Mouse (Mus musculus): Measurements from ENCODE around the gene Prf1. TPM values are rescaled to one million over a fixed set of nuclear protein-coding genes. Genes with fewer than 3 reads are reported as not detected.

The Prf1 gene
- polyA plus RNA-seq, 1 experiment from 2014 or later, result 0.07 TPM

DNA sequence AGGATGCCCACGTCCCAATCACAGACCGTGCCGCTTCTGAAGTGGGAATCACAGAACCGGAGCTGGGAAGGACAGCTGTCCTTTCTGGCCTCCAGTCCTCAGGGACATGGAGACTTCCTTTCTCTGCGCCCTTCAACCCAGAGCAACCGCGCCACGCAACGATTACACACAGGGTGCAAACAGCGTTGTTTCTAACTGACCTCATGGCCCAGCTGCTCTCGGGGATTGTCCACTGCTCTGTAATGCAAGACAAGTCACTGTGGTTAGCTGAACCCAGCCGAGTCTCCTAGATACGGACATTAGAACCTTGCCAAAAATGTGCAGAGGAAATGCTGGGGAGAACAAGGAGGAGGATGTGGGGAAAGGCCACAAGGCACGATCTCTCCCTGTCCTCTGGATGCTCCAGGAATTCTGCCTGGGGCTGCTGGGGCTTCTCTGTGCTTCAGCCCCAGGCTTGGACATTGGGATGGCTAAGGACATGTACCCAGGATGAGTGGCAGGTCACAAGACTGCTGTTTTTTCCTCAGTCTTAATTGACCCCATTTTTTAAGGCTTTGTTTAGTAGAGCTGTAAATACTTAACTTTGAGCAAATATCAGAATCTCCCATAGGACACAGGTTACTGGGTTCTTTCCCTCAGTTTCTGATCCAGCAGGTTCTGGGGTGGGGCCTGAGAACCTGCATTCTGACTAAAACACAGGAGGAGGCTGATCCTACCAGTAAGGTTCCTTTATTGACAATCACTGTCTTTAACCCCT is 19.5 kb upstream of the Prf1 start:
- Histone ChIP-seq H3K4me3 (ENCODE audit: low read depth, low read length) (no peak overlapping the region), H3K27me3 (ENCODE audit: control insufficient read depth, insufficient read depth, low read length) (peaks cover 12% of the 10 kb centered on the region), H3K4me2 (no peak overlapping the region), H3K9me3 (ENCODE audit: control insufficient read depth, low read length) (no peaks in the 10 kb centered on the region), H3K27ac (ENCODE audit: low read depth, low read length) (no peak overlapping the region), H3K4me1 (ENCODE audit: control insufficient read depth, insufficient read depth, low read length) (no peaks in the 10 kb centered on the region; the same call in 1 of the 2 replicates), H3K9ac (ENCODE audit: low read length) (no peak overlapping the region), H3K36me3 (ENCODE audit: control insufficient read depth, insufficient read depth, low read length) (no peaks in the 10 kb centered on the region)
- ATAC-seq (ENCODE audit: low FRiP score) (no peak), DNase-seq (ENCODE audit: low spot score, missing footprints) (no peak)
- 82% methylated on average over 14 of the region's 14 CpGs for WGBS

- no peak for ATAC-seq (ENCODE audit: low FRiP score)
- no peak for DNase-seq (ENCODE audit: low spot score, missing footprints)
- H3K27me3 ChIP-seq (ENCODE audit: control insufficient read depth, insufficient read depth, low read length), result no peaks in the 10 kb centered on the region
- 84% methylated on average over 5 of the region's 5 CpGs for WGBS
- H3K36me3 ChIP-seq (ENCODE audit: control insufficient read depth, insufficient read depth, low read length), result no peaks in the 10 kb centered on the region
- H3K4me1 ChIP-seq (ENCODE audit: control insufficient read depth, insufficient read depth, low read length), result no peaks in the 10 kb centered on the region
- H3K9ac ChIP-seq (ENCODE audit: low read length), result no peak overlapping the region
- H3K9me3 ChIP-seq (ENCODE audit: control insufficient read depth, low read length), result no peaks in the 10 kb centered on the region
- H3K27ac ChIP-seq (ENCODE audit: low read depth, low read length), result no peak overlapping the region
- H3K4me2 ChIP-seq, result no peak overlapping the region
- no peak overlapping the region for H3K4me3 ChIP-seq (ENCODE audit: low read depth, low read length)
Measured at GRCm38 (mm10) chr10:61281115-61281514, 16.5 kb upstream of the Prf1 start.

- Histone ChIP-seq H3K4me2 (no peak overlapping the region), H3K4me1 (ENCODE audit: control insufficient read depth, insufficient read depth, low read length) (no peaks in the 10 kb centered on the region), H3K4me3 (ENCODE audit: low read depth, low read length) (no peak overlapping the region), H3K27me3 (ENCODE audit: control insufficient read depth, insufficient read depth, low read length) (no peaks in the 10 kb centered on the region), H3K36me3 (ENCODE audit: control insufficient read depth, insufficient read depth, low read length) (no peaks in the 10 kb centered on the region), H3K27ac (ENCODE audit: low read depth, low read length) (no peak overlapping the region), H3K9ac (ENCODE audit: low read length) (no peak overlapping the region), H3K9me3 (ENCODE audit: control insufficient read depth, low read length) (no peaks in the 10 kb centered on the region)
- peak; percentile 77 for DNase-seq (ENCODE audit: low spot score, missing footprints)
- WGBS, result 89% methylated on average over 4 of the region's 4 CpGs
- ATAC-seq (ENCODE audit: low FRiP score), result no peak
Measured at GRCm38 (mm10) chr10:61284309-61284708, 13.3 kb upstream of the Prf1 start.

DNA sequence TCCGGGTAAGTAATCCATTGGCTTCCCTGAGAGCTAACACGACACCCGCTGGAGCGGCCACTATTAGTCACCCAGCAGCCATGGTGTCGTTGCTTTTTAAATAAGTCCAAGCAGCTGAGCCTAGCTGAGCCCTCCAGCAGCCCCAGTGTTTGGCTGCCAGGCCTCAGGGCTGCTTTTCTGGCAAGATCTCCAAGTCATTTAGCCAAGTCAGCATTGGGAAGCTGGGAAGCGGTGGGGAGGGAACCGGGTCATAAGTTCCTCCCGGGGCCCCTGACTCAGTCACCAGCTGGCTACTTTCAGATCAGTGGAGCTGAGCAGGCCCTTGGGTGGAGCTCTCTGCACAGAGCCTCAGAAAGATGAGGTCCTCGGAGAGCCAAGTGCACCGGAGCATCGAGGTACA is 12.4 kb upstream of the Prf1 start:
- H3K27me3 ChIP-seq (ENCODE audit: control insufficient read depth, insufficient read depth, low read length), result no peaks in the 10 kb centered on the region
- 79% methylated on average over 11 of the region's 11 CpGs for WGBS
- DNase-seq (ENCODE audit: low spot score, missing footprints), result no peak
- no peak overlapping the region for H3K27ac ChIP-seq (ENCODE audit: low read depth, low read length)
- H3K4me2 ChIP-seq, result no peak overlapping the region
- H3K9ac ChIP-seq (ENCODE audit: low read length), result no peak overlapping the region
- no peaks in the 10 kb centered on the region for H3K36me3 ChIP-seq (ENCODE audit: control insufficient read depth, insufficient read depth, low read length)
- no peaks in the 10 kb centered on the region for H3K4me1 ChIP-seq (ENCODE audit: control insufficient read depth, insufficient read depth, low read length)
- no peak overlapping the region for H3K4me3 ChIP-seq (ENCODE audit: low read depth, low read length)
- H3K9me3 ChIP-seq (ENCODE audit: control insufficient read depth, low read length), result no peaks in the 10 kb centered on the region
- no peak for ATAC-seq (ENCODE audit: low FRiP score)

DNA sequence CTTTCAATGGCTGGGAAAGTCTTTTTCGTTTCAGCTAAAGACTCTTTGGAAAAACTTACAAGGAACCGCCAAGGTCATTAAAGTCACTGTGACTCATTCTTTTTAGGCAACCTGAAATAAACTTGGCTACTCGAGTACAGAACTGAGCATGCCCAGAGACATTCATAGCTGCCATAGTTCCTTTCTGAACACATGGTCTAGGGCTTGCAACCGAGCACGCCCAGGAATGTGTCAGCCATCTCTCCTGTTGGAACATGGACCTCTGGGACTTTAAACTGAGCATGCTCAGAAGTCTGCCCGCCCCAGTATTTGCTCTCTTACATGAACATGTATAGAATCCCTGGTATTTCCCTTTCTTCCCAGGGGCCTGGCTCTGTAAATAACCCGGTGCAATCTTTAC is 11.4 kb upstream of the Prf1 start:
- H3K27ac ChIP-seq (ENCODE audit: low read depth, low read length), result no peak overlapping the region
- WGBS, result 68% methylated on average over 7 of the region's 7 CpGs
- H3K4me2 ChIP-seq, result no peak overlapping the region
- H3K4me3 ChIP-seq (ENCODE audit: low read depth, low read length), result no peak overlapping the region
- DNase-seq (ENCODE audit: low spot score, missing footprints), result no peak
- H3K4me1 ChIP-seq (ENCODE audit: control insufficient read depth, insufficient read depth, low read length), result no peaks in the 10 kb centered on the region
- H3K9ac ChIP-seq (ENCODE audit: low read length), result no peak overlapping the region
- H3K27me3 ChIP-seq (ENCODE audit: control insufficient read depth, insufficient read depth, low read length), result no peaks in the 10 kb centered on the region
- H3K36me3 ChIP-seq (ENCODE audit: control insufficient read depth, insufficient read depth, low read length), result no peaks in the 10 kb centered on the region
- ATAC-seq (ENCODE audit: low FRiP score), result no peak
- H3K9me3 ChIP-seq (ENCODE audit: control insufficient read depth, low read length), result no peaks in the 10 kb centered on the region

GRCm38 (mm10) chr10:61290016-61290415 is 7.6 kb upstream of the Prf1 start:
- 92% methylated on average over 2 of the region's 2 CpGs for WGBS
- Histone ChIP-seq H3K9ac (ENCODE audit: low read length) (no peak overlapping the region), H3K4me1 (ENCODE audit: control insufficient read depth, insufficient read depth, low read length) (no peaks in the 10 kb centered on the region), H3K27me3 (ENCODE audit: control insufficient read depth, insufficient read depth, low read length) (no peaks in the 10 kb centered on the region), H3K36me3 (ENCODE audit: control insufficient read depth, insufficient read depth, low read length) (no peaks in the 10 kb centered on the region), H3K4me3 (ENCODE audit: low read depth, low read length) (no peak overlapping the region), H3K27ac (ENCODE audit: low read depth, low read length) (no peak overlapping the region), H3K9me3 (ENCODE audit: control insufficient read depth, low read length) (no peaks in the 10 kb centered on the region), H3K4me2 (no peak overlapping the region)
- ATAC-seq (ENCODE audit: low FRiP score) (no peak), DNase-seq (ENCODE audit: low spot score, missing footprints) (no peak)

GRCm38 (mm10) chr10:61290479-61290878 is 7.2 kb upstream of the Prf1 start:
- WGBS, result 66% methylated on average over 2 of the region's 2 CpGs

GRCm38 (mm10) chr10:61294242-61294641 is 3.4 kb upstream of the Prf1 start:
- Histone ChIP-seq H3K9ac (ENCODE audit: low read length) (no peak overlapping the region), H3K9me3 (ENCODE audit: control insufficient read depth, low read length) (no peaks in the 10 kb centered on the region), H3K36me3 (ENCODE audit: control insufficient read depth, insufficient read depth, low read length) (no peaks in the 10 kb centered on the region), H3K4me2 (no peak overlapping the region), H3K4me1 (ENCODE audit: control insufficient read depth, insufficient read depth, low read length) (no peaks in the 10 kb centered on the region), H3K27ac (ENCODE audit: low read depth, low read length) (no peak overlapping the region), H3K4me3 (ENCODE audit: low read depth, low read length) (no peak overlapping the region), H3K27me3 (ENCODE audit: control insufficient read depth, insufficient read depth, low read length) (no peaks in the 10 kb centered on the region)
- ATAC-seq (ENCODE audit: low FRiP score), result no peak
- DNase-seq (ENCODE audit: low spot score, missing footprints), result peak; percentile 35
- WGBS, result 89% methylated on average over 8 of the region's 8 CpGs

More at GRCm38 (mm10) chr10:61290479-61290878, 7.2 kb upstream of the Prf1 start:
- no peak overlapping the region for H3K27ac ChIP-seq (ENCODE audit: low read depth, low read length)
- H3K36me3 ChIP-seq (ENCODE audit: control insufficient read depth, insufficient read depth, low read length), result no peaks in the 10 kb centered on the region
- no peaks in the 10 kb centered on the region for H3K9me3 ChIP-seq (ENCODE audit: control insufficient read depth, low read length)
- H3K27me3 ChIP-seq (ENCODE audit: control insufficient read depth, insufficient read depth, low read length), result no peaks in the 10 kb centered on the region
- H3K4me3 ChIP-seq (ENCODE audit: low read depth, low read length), result no peak overlapping the region
- H3K4me1 ChIP-seq (ENCODE audit: control insufficient read depth, insufficient read depth, low read length), result no peaks in the 10 kb centered on the region
- no peak overlapping the region for H3K9ac ChIP-seq (ENCODE audit: low read length)
- no peak overlapping the region for H3K4me2 ChIP-seq
- ATAC-seq (ENCODE audit: low FRiP score) (no peak), DNase-seq (ENCODE audit: low spot score, missing footprints) (peak; percentile 31)

DNA sequence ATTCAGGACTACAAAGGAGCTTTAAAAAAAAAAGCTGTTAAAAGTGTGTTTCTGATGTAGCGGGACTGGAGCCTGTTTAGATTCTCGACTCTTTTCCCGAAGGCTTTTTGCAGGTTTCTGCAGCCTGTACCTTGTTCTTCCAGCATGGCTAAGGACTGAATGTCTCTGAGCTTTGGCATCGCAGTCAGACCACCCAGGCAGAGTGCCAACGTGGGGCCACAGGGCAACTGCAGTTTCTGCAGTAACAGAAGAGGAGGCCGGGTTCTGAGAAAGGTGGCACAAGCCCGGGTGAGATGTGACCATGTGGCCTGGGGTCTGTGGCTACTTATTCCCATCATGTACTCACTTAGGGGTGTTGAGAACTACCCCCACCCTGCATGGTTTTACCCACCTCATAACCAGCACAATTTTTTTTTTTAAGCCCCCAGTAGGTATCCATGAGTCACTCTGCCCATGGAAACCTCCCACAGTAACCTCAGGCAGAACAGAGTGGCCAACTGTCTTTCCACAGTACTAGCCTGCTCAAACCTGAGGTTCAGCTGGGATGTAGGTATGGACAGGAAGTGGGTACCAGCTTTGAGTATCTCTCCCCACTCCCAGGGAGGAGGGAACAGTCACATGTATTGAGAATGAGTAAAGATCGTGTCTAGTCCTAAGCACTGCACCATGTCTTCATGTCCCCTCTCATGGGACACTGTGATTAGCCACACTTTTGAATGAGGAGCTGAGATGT is 754 bp upstream of the Prf1 start:
- Histone ChIP-seq H3K9ac (ENCODE audit: low read length) (no peak overlapping the region), H3K4me1 (ENCODE audit: control insufficient read depth, insufficient read depth, low read length) (no peaks in the 10 kb centered on the region), H3K9me3 (ENCODE audit: control insufficient read depth, low read length) (no peaks in the 10 kb centered on the region), H3K4me3 (ENCODE audit: low read depth, low read length) (no peak overlapping the region), H3K4me2 (no peak overlapping the region), H3K27ac (ENCODE audit: low read depth, low read length) (no peak overlapping the region), H3K27me3 (ENCODE audit: control insufficient read depth, insufficient read depth, low read length) (no peaks in the 10 kb centered on the region), H3K36me3 (ENCODE audit: control insufficient read depth, insufficient read depth, low read length) (no peaks in the 10 kb centered on the region)
- 90% methylated on average over 8 of the region's 8 CpGs for WGBS
- DNase-seq (ENCODE audit: low spot score, missing footprints) (no peak), ATAC-seq (ENCODE audit: low FRiP score) (no peak)

Measured in midbrain, embryonic 11.5 days (tissue).